Mouse (Mus musculus): ENCODE data around the gene Arhgap22. TPM values are rescaled to one million over a fixed set of nuclear protein-coding genes. Genes with fewer than 3 reads are reported as not detected.

Arhgap22 gene
- total RNA-seq, 2 experiments from 2014 or later, result 0.86 to 2.1 TPM

DNA sequence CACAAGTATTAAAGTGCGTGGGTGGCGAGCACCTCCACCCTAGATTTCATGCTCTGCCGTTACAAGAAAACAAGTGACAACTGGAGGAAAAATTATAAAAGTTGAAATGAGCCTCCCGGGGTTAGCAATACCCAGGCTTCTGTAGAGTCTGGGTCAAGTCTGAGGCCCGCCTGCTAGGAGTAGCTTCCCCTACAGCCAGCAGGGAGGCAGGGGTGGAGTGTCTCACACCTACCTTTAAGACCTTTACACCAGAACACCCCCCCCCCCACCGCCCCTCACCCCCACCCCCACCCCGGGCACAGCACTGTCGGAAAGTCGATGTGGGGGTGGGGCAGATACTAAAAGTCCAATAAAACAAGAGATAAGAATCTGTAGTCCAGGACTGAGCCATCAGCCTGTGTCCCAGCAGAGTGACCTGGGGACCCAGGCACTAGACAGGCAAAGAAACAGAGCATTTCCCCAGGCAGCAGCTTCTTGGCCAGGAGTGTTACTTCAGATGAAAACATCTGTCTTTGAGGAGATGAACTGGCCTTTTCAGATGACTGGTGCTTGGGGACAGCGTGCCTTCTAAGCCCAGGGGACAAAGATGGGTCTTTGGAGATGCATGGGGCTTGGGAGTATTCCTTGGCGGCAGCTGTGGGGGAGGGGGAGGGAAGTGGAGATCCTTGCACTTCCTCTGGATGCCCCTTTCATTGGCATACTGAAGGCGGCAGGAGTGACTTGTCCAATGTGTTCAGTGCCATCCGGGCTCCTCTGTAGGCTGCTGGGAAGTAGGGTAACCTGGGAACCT lies 37.3 kb downstream of the Arhgap22 start:
- intact Hi-C loops (cut with DNase I; ENCODE audit: low total_unique reads), result no loop called here
- DNase-seq, result no peak

DNA sequence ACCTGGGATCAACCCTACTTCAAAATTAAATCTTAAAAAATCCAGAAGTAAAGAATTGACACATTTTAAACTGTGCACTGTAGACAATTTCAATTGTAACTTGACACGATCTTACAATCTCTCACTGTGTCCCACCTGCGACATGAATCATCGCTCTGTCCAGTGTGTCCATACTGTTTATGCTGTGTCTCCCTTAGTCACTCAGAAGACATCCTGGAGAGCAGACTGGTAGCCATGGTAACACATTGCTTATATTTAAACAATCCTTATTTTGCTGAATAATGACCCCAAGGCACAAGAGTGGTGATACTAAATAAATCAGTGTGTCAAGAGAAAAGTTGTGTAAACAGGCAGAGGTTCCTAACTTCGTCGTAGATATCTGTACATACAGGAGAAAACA lies 44.4 kb downstream of the Arhgap22 start:
- intact Hi-C loops (cut with DNase I; ENCODE audit: low total_unique reads), result no loop called here
- DNase-seq, result no peak

DNA sequence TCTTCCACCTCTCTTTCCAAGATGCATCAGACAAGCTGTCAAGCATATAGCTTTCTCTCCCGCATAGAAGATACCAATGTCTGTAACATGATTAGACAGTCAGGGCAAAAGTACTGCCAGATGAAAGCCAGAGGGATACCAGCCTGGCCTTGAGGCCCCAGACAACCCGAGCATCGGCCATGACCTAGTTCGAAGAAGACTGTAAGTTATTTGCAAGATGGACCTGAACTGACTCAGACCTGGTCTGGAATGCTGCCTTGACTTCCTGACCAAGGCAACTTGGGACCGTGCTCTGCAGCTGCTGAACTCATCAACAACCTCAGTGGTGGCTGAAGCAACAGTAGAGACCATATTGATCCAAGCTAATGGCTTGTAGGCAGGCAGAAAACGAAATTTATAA lies 46.3 kb downstream of the Arhgap22 start:
- intact Hi-C loops (cut with DNase I; ENCODE audit: low total_unique reads), result no loop called here

DNA sequence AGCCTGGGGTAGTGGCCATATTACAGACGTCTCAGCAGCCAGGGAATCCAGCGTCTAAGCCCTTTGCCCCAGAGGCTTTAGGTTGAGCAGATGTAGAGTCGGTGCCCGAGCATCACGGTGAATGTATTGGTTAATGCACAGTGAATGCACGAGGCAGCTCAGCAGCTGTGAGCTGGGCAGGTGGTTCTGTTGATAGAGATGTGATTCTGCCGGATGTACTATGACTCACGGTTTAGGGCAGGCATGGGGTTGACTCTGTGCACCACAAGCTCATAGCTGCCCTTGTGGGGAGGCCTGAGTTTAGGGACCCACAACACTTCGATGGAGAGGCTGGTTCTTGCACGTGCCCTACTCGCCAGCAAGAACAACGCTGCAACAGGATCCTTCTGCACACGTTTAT lies 51.0 kb downstream of the Arhgap22 start:
- intact Hi-C loops (cut with DNase I; ENCODE audit: low total_unique reads), result no loop called here
- DNase-seq, result no peak

More for the DNA sequence above, 46.3 kb downstream of the Arhgap22 start:
- no peak for DNase-seq

DNA sequence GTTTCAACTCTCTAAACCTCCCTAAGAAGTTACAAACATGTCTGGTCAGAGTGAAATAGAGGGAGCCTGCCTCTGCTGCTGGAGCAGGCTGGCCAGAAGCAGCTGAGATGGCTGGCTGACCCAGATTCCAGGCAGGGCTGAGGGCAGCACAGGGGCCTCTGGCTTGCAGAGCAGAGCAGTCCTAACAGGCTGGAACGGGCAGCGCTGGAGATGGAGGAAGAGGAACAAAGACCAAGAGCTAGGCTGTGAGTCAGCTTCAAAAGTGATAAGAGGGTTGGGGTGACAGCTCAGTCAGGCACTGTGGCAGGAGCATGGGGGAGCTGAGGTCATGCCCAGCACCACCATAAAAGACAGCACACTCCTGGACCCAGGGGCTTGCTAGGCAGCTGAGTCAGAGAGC lies 62.4 kb downstream of the Arhgap22 start:
- intact Hi-C loops (cut with DNase I; ENCODE audit: low total_unique reads), result no loop called here
- no peak for DNase-seq

DNA sequence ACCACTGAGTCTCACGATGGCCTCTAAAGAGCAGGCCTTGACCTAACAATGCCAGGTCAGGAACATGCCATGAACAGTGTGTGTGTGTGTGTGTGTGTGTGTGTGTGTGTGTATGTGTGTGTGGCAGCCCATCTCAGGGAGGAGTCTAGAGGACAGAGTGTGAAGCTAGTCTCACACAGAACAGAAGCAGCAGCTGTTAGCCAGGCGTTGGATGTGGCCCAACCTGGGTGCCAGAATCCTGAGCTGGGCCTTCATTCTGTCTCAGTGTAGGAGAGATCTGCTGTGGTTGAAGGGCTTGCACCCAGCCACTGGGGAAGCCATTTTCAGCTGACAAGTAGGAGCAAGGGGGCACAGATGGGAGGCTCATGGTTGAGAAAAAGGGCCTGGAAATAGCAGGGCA lies 64.5 kb downstream of the Arhgap22 start:
- DNase-seq, result peak; percentile 44
- intact Hi-C loops (cut with DNase I; ENCODE audit: low total_unique reads), result no loop called here

DNA sequence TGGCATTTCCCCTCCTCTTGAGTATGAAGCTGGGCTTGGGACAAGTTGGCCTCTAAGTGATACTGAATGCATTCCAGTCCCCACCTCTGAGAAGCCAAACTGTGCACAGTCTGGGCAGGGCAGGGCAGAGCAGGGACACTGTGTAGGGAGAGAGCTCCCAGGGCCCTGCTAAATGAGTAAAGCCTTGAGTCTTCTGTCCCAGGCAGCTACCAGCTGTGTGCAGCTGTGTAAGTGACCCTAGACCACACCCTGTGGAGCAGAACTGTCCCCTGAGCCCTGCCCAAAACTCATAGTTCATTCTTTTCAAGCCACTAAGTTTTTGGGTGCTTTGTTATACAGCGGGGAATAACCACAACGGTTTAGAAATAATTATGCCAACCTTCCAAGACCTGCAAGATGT lies 67.1 kb downstream of the Arhgap22 start:
- DNase-seq, result no peak
- intact Hi-C loops (cut with DNase I; ENCODE audit: low total_unique reads), result no loop called here

DNA sequence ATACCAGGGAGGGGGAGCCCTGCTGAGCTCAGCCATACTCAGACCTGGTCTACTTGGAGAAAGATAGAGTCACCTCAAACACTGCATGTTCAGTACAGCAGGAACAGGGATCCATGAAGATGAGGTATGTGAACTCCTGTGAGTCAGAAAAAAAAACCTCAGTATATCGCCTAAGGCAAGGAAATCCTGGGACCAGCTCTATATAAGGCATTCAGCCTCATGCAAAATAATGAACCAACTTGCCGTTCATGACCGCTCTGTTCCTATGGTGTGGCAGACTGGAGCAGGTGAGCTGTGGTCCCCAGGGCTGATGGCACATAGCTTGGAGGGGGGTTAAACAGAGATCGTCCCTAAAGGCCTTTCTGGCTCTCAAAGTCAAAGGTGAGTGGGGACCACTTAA lies 68.6 kb downstream of the Arhgap22 start:
- no peak for DNase-seq
- intact Hi-C loops (cut with DNase I; ENCODE audit: low total_unique reads), result no loop called here

DNA sequence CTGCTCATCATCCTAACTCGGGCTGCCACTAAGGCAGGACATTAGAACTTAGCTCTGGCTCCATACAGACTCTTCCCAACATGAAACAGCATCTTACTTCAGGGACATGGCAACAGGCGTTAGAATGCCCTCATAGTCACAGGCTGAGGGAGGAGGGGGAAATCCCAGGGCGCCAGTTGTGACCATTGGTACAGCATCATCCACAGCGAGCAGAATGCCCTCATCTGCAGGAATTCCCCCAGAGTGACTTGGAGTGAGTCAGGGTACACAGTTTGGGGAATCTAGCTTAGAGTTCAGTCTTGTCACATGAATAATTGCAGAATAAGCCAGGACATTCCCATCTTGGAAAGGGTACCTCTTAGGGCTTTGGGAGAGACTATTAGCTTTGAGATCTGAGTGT lies 74.1 kb downstream of the Arhgap22 start:
- intact Hi-C loops (cut with DNase I; ENCODE audit: low total_unique reads), result no loop called here
- DNase-seq, result no peak

DNA sequence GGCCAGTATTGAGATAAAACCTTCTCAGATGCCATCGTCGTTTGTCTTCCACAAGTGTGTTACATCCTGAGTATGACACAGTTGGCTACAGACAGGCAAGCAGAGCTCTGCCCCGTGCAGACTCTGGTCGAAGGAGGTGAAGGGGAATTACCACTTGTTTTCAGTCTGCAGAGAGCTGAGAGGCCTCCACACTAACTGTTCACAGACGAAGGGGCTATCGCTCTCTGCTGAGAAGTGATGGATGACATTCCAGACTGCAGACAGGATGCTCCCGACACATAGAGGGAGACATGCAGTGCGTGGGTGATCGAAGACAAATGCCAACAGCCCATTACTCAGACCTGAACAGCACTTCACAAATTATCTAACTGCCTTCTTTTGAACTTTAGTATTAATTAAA lies 76.2 kb downstream of the Arhgap22 start:
- intact Hi-C loops (cut with DNase I; ENCODE audit: low total_unique reads), result no loop called here
- no peak for DNase-seq

DNA sequence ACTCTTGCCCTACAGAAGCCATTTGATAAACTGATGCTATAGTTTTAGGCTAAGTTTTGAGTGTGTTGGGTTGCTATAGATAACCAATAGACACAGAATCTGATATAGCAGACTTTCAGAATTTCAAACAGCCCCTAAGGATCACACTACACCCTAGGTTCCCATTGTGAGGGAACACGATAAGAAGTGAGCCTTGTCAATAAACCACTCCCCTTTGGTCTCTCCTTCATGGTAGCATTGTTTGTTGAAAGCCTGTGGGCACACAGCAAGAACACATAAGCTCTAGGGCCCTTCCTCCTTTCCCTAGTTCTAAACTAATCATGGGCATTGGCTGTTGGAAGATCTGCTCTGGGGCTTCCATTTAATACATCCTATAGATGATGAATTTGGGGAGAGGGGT lies 80.7 kb downstream of the Arhgap22 start:
- no peak for DNase-seq
- intact Hi-C loops (cut with DNase I; ENCODE audit: low total_unique reads), result no loop called here

DNA sequence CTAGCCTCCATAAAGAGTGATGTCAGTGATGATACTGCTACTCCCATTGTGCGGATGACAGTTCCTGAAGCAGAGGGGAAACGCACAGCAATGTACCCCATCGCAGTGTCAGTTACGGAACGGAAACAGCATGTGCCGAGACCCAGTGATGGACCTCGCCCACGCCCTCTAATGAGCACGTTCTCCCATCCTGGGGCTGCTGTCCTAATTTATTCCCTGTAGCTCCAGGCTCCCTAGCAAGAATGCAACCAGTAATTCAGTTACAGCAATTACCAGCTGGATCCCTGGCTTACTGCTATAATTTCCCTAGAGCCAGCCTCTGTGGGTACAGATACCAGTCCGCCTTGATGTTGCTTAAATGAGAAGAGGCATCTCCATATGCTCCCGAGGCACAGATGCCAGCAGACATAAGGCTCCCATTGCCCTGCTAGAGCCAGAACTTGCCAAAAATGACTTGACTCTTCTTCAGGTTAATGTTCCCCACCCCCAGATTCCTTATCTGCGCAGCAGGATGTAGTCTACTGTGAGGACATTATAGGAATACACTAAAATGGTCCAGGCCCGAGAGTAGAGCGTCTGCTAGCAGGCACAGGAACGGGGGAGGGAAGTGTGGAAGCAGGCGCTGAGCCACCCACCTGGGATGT lies 83.0 kb downstream of the Arhgap22 start:
- intact Hi-C loops (cut with DNase I; ENCODE audit: low total_unique reads), result no loop called here
- no peak for DNase-seq

DNA sequence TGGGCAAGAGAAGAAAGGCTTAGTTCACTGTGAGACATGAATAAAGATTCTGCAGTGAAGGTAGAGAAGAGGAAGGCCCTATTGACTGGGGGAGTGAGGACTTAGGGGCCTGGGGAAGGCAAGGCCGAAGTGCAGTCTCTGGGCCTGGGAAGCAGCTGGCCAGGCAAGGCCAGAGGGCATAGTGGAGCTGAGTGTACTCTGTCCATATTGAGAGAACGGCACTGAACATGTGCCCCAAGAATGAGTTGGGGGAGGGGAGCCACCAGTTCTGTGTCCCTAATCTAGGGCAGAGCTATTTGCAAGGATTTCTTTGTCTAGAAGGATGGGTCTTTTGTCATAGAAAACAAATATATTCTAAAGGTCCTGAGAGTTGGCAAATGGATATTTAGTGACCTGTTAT lies 86.8 kb downstream of the Arhgap22 start:
- DNase-seq, result no peak
- intact Hi-C loops (cut with DNase I; ENCODE audit: low total_unique reads), result no loop called here

DNA sequence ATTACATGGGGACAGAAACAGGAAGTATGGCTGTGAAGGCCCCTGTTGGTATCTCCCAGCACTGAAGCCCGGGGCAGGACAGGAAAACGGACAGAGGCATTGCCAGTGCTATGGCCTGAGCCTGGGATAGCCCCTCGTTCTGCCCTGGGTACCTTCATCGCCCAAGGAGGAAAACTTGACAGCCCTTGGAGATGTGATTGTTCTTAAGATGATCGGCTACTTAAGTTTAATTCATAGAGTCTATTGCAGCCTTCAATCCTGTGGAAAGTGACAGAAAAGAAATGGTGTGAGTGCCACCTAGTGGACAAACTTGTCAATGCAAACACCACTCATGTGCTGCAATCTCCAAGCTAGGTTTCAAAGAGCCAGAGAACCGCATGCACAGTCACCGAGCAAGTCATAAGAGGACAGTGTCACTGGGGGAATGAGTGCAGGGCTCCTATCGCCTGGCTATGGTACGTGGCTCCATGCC lies 89.6 kb downstream of the Arhgap22 start:
- DNase-seq, result peak; percentile 58
- intact Hi-C loops (cut with DNase I; ENCODE audit: low total_unique reads), result loop anchor here (2.0 kb wide), 1 partner anchor 89 kb away; the partner anchor contains the start of gene Arhgap22

DNA sequence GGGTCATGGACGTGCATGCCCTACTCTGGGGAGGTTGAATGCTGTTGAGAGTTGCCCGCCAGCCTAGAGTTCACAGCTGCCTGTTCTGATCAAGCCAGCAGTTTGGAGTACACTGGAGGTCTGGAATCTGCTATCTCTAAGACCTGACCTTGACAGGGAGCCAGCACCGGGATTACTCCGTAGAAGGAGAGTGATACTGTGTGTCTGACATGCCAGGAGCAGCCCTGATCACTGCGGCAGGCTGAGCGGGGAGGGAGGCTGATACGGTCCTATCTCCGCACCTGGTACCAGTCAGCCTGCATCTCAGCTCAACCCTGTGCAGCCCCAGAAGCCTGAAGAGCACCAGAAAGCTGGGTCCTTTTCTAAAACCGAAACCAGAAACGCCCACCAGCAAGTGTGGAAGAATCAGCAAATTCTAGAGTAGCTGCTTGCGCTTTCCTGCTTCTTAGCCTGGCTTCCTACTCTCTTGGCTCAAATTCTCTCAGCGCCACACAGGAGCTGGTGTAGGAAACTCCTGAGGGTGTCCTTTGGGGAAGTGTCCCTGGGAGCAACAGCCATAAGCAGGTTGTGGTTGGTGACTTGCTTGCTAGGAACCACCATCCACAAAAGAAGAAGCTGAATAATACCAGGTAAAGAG lies 91.9 kb downstream of the Arhgap22 start:
- intact Hi-C loops (cut with DNase I; ENCODE audit: low total_unique reads), result no loop called here
- no peak for DNase-seq

DNA sequence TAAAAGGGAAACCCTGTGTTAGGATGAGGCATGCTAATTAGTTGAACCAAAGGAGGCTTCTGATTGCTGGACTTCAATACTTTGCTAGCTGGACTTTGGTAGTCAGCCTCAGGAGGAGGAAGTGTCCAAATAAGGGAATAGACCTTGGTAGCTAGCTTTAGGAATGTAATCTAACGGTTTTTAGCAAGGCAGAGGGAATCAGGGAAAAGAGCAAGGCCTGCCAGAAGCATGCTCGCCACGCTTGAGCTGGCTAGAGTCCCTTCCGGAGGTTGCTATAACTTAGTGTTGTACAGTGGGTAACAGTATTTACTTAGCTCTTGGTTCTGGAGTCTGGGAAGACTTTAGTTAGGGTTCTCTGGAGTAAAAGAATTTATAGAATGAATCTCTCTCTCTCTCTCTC lies 96.9 kb downstream of the Arhgap22 start:
- intact Hi-C loops (cut with DNase I; ENCODE audit: low total_unique reads), result no loop called here
- no peak for DNase-seq

DNA sequence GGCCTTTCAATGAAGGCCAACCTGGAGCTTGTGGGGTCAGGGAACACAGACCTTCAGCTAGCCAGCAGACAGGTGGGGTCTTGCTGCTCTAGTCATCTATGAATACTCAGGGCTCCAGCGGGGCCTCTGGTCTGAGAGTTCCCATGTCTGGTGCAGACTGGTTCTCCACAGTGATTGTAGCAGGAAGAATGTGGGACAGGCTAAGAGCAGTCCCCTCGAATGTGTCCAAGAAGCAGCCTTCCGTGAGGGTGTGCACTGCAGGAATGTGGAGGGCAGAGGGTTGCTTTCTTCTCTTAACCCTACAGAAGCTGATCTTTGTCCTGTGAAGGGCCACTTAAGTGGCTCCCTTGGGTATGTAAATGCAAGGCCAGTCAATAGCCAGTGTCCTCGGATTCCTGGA lies 98.5 kb downstream of the Arhgap22 start:
- intact Hi-C loops (cut with DNase I; ENCODE audit: low total_unique reads), result no loop called here
- DNase-seq, result no peak

DNA sequence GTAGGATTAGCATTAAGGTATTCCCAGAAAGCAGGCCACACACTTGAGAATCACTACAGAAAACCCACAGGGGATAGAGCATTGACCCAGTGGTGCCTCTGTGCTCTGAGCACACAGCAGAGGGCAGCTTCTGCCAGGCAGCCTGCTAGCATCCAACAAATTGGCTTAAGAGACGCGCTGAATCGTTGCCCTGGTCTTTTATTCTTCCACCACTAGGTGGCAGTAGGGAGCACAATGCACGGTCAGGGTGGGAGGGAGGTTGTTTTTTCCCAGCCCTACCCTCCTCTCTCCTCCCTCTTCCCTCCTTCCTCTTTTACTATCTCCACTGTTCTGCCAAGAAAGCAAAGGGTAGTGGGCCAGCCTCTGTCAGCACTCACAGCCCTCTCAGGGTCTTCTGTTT lies 99.8 kb downstream of the Arhgap22 start:
- DNase-seq, result peak; percentile 59
- intact Hi-C loops (cut with DNase I; ENCODE audit: low total_unique reads), result loop anchor here (2.0 kb wide), 1 partner anchor 57 kb away; no protein-coding TSS in a partner anchor

DNA sequence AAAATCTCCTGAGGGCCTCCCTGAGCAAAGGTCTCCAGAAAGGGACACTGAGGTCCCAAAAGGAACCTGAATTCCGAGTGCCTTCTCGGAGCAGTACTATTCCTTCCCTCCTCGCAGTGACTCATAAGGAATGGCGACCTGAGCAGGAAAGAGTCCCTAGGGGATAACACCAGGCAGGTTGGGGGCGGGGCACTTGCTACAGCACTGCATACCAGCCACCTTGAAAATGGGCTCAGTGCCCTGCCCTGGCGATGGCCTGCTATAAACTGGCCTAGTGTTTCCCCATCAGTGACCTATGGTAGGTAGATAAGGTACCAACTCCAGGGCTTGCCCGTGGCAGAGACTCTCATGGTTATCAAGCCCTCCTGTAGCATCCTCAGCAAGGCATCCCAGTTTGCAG lies 100.3 kb downstream of the Arhgap22 start:
- no peak for DNase-seq
- intact Hi-C loops (cut with DNase I; ENCODE audit: low total_unique reads), result loop anchor here (2.0 kb wide), 1 partner anchor 57 kb away; no protein-coding TSS in a partner anchor

DNA sequence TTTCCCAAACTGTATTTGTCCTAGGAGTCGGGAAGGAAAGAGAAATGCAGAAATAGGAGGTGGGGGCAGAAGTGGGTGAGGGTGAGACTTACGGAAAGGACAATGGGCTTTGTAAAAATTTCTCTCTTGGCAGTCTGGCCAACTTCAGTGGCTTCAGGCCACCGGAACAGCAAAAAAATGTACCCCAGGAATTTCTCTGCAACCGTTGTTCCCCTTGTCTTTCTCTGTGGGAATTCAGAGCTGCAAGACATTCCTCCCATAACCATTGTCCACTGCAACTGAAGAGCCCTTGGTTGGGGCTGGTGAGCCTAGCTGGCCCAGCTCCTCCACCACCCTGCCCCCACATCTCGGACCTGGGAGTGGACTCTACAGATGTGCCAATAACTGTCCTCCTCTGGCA lies 101.3 kb downstream of the Arhgap22 start:
- intact Hi-C loops (cut with DNase I; ENCODE audit: low total_unique reads), result loop anchor here (2.0 kb wide), 1 partner anchor 56 kb away; no protein-coding TSS in a partner anchor

More for the DNA sequence above, 101.3 kb downstream of the Arhgap22 start:
- DNase-seq, result no peak
